Mouse (Mus musculus) MEL (cell line): ENCODE data around the gene Fam213a.

Experiments used
- BHLHE40 ChIP-seq: IDR thresholded peaks from 2 replicates; pipeline ENCODE4 v1.6.1; 2012; ENCODE audit warnings: low read depth, mild to moderate bottlenecking, inconsistent platforms, low read length, improper control_type of control experiment, borderline replicate concordance
- CHD2 ChIP-seq: IDR thresholded peaks from 2 replicates; pipeline ENCODE4 v1.6.1; 2011; ENCODE audit warnings: low read length, improper control_type of control experiment
- CTCF ChIP-seq, 3 experiments: IDR thresholded peaks in 2 of 3; conservative IDR thresholded peaks in 1 of 3; 2 replicates each; pipeline ENCODE4 v1.5.1; 2011 to 2012; ENCODE audit warnings: low read length in 3 of 3, low read depth in 2 of 3, mild to moderate bottlenecking in 2 of 3, improper control_type of control experiment in 1 of 3, inconsistent platforms in 1 of 3, mixed read lengths in 1 of 3, moderate library complexity in 1 of 3; ENCODE audit not compliant: control insufficient read depth in 1 of 3, insufficient read depth in 1 of 3, poor library complexity in 1 of 3, severe bottlenecking in 1 of 3
- EP300 ChIP-seq, 2 experiments: IDR thresholded peaks; 2 replicates each; pipeline ENCODE4 v1.6.1; 2011; ENCODE audit warnings: improper control_type of control experiment in 2 of 2, low read length in 2 of 2, low read depth in 1 of 2, mild to moderate bottlenecking in 1 of 2
- ETS1 ChIP-seq: IDR thresholded peaks from 2 replicates; pipeline ENCODE4 v1.6.1; 2012; ENCODE audit warnings: low read depth, mild to moderate bottlenecking, inconsistent platforms, low read length, improper control_type of control experiment, moderate library complexity
- KAT2A ChIP-seq: conservative IDR thresholded peaks from 2 replicates; pipeline ENCODE4 v1.6.1; 2012; ENCODE audit warnings: low read depth, low read length, improper control_type of control experiment, inconsistent platforms
- MAFK ChIP-seq: IDR thresholded peaks from 2 replicates; pipeline ENCODE4 v1.6.1; 2011; ENCODE audit warnings: low read depth, mild to moderate bottlenecking, low read length, improper control_type of control experiment, borderline replicate concordance
- MXI1 ChIP-seq: IDR thresholded peaks from 2 replicates; pipeline ENCODE4 v1.6.1; 2011; ENCODE audit warnings: mild to moderate bottlenecking, low read depth, low read length, improper control_type of control experiment
- MYC ChIP-seq: IDR thresholded peaks from 2 replicates; pipeline ENCODE4 v1.6.1; 2011; ENCODE audit warnings: low read depth, mild to moderate bottlenecking, low read length, improper control_type of control experiment, moderate library complexity
- POLR2A ChIP-seq, 2 experiments: IDR thresholded peaks; 2 replicates each; pipeline ENCODE4 v1.6.1; 2011 to 2012; ENCODE audit warnings: low read length in 2 of 2, mild to moderate bottlenecking in 2 of 2, control low read depth in 1 of 2, improper control_type of control experiment in 1 of 2, low read depth in 1 of 2, moderate library complexity in 1 of 2; ENCODE audit not compliant: control insufficient read depth in 1 of 2, insufficient read depth in 1 of 2, poor library complexity in 1 of 2
- TCF12 ChIP-seq: IDR thresholded peaks from 2 replicates; pipeline ENCODE4 v1.6.1; 2014; ENCODE audit warnings: low read depth, mild to moderate bottlenecking, inconsistent platforms, low read length, improper control_type of control experiment, moderate library complexity

GRCm38 (mm10) chr14:41029303-41029702, 15.7 kb upstream of the Fam213a start:
- TF ChIP-seq TCF12 (no peak), ETS1 (no peak), EP300 (IDR thresholded peaks at IDR 0.05; ENCODE audit: low read depth in 1 of 2, low read length in 2 of 2) (no peak), CTCF (IDR thresholded peaks at IDR 0.05 in 2 of 3, conservative IDR thresholded peaks at IDR 0.05 in 1 of 3; ENCODE audit: control insufficient read depth in 1 of 3, insufficient read depth in 1 of 3, low read depth in 2 of 3, low read length in 3 of 3, poor library complexity in 1 of 3, severe bottlenecking in 1 of 3) (no peak), MXI1 (no peak), MYC (no peak), MAFK (no peak), CHD2 (no peak), BHLHE40 (no peak), POLR2A (IDR thresholded peaks at IDR 0.05; ENCODE audit: control insufficient read depth in 1 of 2, insufficient read depth in 1 of 2, low read depth in 1 of 2, low read length in 2 of 2, poor library complexity in 1 of 2) (no peak), KAT2A (no peak)
